Mouse (Mus musculus) liver, postnatal 0 days (tissue): ENCODE data around the gene Rangap1. TPM values are rescaled to one million over a fixed set of nuclear protein-coding genes. Genes with fewer than 3 reads are reported as not detected.

Source experiments
- ATAC-seq: fragments of 200-750 bp; cut with Nextera tagmentation; 2 replicates; pipeline ENCODE4 v1.8.0; 2017; ENCODE audit warnings: mild to moderate bottlenecking, moderate library complexity
- DNase-seq: peaks from one replicate; pipeline ENCODE4 v3.0.0-alpha.2; 2016
- H3K27ac ChIP-seq: fragments of 300-500 bp; sonication (generic); 2 replicates; pipeline ENCODE4 v1.5.1; 2014; ENCODE audit warnings: antibody characterized with exemption, moderate library complexity, mild to moderate bottlenecking, low read depth
- H3K27me3 ChIP-seq: fragments of 300-500 bp; sonication (generic); 2 replicates; pipeline ENCODE4 v1.6.1; 2014; ENCODE audit warnings: low read length, control low read depth, mixed read lengths; ENCODE audit not compliant: insufficient read depth
- H3K36me3 ChIP-seq: fragments of 300-500 bp; sonication (generic); replicated peaks from 2 replicates; pipeline ENCODE4 v1.6.1; 2014; ENCODE audit warnings: mild to moderate bottlenecking, control low read depth, low read length, moderate library complexity, mixed read lengths; ENCODE audit not compliant: insufficient read depth
- H3K4me1 ChIP-seq: fragments of 300-500 bp; sonication (generic); 2 replicates; pipeline ENCODE4 v1.6.1; 2014; ENCODE audit warnings: antibody characterized with exemption, mild to moderate bottlenecking, control low read depth; ENCODE audit not compliant: insufficient read depth
- H3K4me2 ChIP-seq: fragments of 300-500 bp; sonication (generic); 2 replicates; pipeline ENCODE4 v1.6.1; 2014; ENCODE audit warnings: low read depth, mild to moderate bottlenecking, low read length, moderate library complexity, mixed read lengths
- H3K4me3 ChIP-seq: fragments of 300-500 bp; sonication (generic); 2 replicates; pipeline ENCODE4 v1.5.1; 2014; ENCODE audit warnings: low read depth, low read length
- H3K9ac ChIP-seq: fragments of 300-500 bp; sonication (generic); replicated peaks from 2 replicates; pipeline ENCODE4 v1.6.1; 2014; ENCODE audit warnings: mild to moderate bottlenecking, moderate library complexity
- H3K9me3 ChIP-seq: fragments of 300-500 bp; sonication (generic); 2 replicates; pipeline ENCODE4 v1.6.1; 2016; ENCODE audit warnings: mild to moderate bottlenecking, control low read depth, low read length, mixed read lengths
- CTCF ChIP-seq: sonication (generic); IDR thresholded peaks from 2 replicates; pipeline ENCODE4 v1.5.1; 2016; ENCODE audit warnings: antibody characterized with exemption, low read depth
- EP300 ChIP-seq: IDR thresholded peaks from 2 replicates; pipeline ENCODE4 v1.6.1; 2016; ENCODE audit warnings: antibody characterized with exemption, low read depth, mild to moderate bottlenecking
- WGBS: fragments of 180-500 bp; shearing (Covaris S2); extraction: QIAGEN DNeasy Blood & Tissue Kit; methylation state at CpG from one replicate; pipeline ENCODE4 v1.1.7; 2014; ENCODE audit not compliant: insufficient replicate concordance; 5-methylcytosine and 5-hydroxymethylcytosine counted together
- polyA plus RNA-seq: library from polyadenylated mRNA; unstranded; fragments of >200 nt; fragmentation: Nextera tagmentation; extraction: Ambion mirVana; gene quantifications from 2 replicates; pipeline ENCODE4 v1.2.1, GENCODE M21; 2015

The Rangap1 gene
- polyA plus RNA-seq, 1 experiment from 2014 or later, result 38.0 TPM

GRCm38 (mm10) chr15:81670231-81670640, 75.1 kb downstream of the Rangap1 start:
- peak; percentile 51 for DNase-seq

GRCm38 (mm10) chr15:81666957-81667356, 78.4 kb downstream of the Rangap1 start:
- ATAC-seq, result no peak
- TF ChIP-seq EP300 (no peak), CTCF (peak; percentile 49)
- no peak for DNase-seq
- Histone ChIP-seq H3K27me3 (no peaks in the 10 kb centered on the region), H3K4me1 (peaks cover 12% of the 10 kb centered on the region), H3K9ac (no peak overlapping the region), H3K27ac (no peak overlapping the region), H3K4me3 (no peak overlapping the region), H3K9me3 (no peaks in the 10 kb centered on the region), H3K4me2 (no peak overlapping the region), H3K36me3 (peaks cover 23% of the 10 kb centered on the region)
- 82% methylated on average over 10 of the region's 10 CpGs for WGBS

More at GRCm38 (mm10) chr15:81670231-81670640, 75.1 kb downstream of the Rangap1 start:
- H3K4me3 ChIP-seq, result no peak overlapping the region
- peak; percentile 72 for TF ChIP-seq CTCF
- TF ChIP-seq EP300, result no peak
- peaks cover under 1% of the 10 kb centered on the region; the same call in 1 of the 2 replicates for H3K4me1 ChIP-seq
- H3K9me3 ChIP-seq, result no peaks in the 10 kb centered on the region
- no peak overlapping the region for H3K27ac ChIP-seq
- peak; percentile 49; the same call in 1 of the 2 replicates for ATAC-seq
- H3K9ac ChIP-seq, result no peak overlapping the region
- H3K36me3 ChIP-seq, result peaks cover 23% of the 10 kb centered on the region
- 74% methylated on average over 4 of the region's 4 CpGs for WGBS
- H3K4me2 ChIP-seq, result no peak overlapping the region
- H3K27me3 ChIP-seq, result no peaks in the 10 kb centered on the region

- H3K36me3 ChIP-seq, result peaks cover 18% of the 10 kb centered on the region
- peak within 1 kb of the TSS; percentile 75 for H3K9ac ChIP-seq
- peaks cover 12% of the 10 kb centered on the region for H3K4me1 ChIP-seq
- under 1% methylated on average over 55 of the region's 55 CpGs for WGBS
- TF ChIP-seq EP300, result peak; percentile 16; the same call in 1 of the 2 replicates
- TF ChIP-seq CTCF, result peak; percentile 41
- peak within 1 kb of the TSS; percentile 95 for H3K4me2 ChIP-seq
- ATAC-seq, result peak; percentile 99
- DNase-seq, result peak; percentile 93
- no peaks in the 10 kb centered on the region for H3K9me3 ChIP-seq
- no peaks in the 10 kb centered on the region for H3K27me3 ChIP-seq
- H3K27ac ChIP-seq, result peak within 1 kb of the TSS; percentile 49
- H3K4me3 ChIP-seq, result peak within 1 kb of the TSS; percentile 72
Measured at GRCm38 (mm10) chr15:81663697-81664561, 81.4 kb downstream of the Rangap1 start, which contains the start of gene L3mbtl2. L3mbtl2 (plus strand) TSS chr15:81663889.

- no peaks in the 10 kb centered on the region for H3K9me3 ChIP-seq
- peaks cover 12% of the 10 kb centered on the region for H3K4me1 ChIP-seq
- WGBS, result 65% methylated on average over 10 of the region's 10 CpGs
- ATAC-seq (0 out of 2 replicates have a peak, but pooled peaks have one; percentile 1), DNase-seq (no peak)
- peak overlapping the region; percentile 72 for H3K4me3 ChIP-seq
- peak overlapping the region; percentile 95 for H3K4me2 ChIP-seq
- H3K36me3 ChIP-seq, result peaks cover 11% of the 10 kb centered on the region
- H3K9ac ChIP-seq, result no peak overlapping the region
- TF ChIP-seq CTCF (no peak), EP300 (no peak)
- no peak overlapping the region for H3K27ac ChIP-seq
- no peaks in the 10 kb centered on the region for H3K27me3 ChIP-seq
Measured at GRCm38 (mm10) chr15:81663281-81663680, 82.0 kb downstream of the Rangap1 start.

GRCm38 (mm10) chr15:81661701-81662100, 83.6 kb downstream of the Rangap1 start:
- no peak for DNase-seq
- TF ChIP-seq CTCF (no peak), EP300 (no peak)
- Histone ChIP-seq H3K27ac (no peak overlapping the region), H3K9me3 (no peaks in the 10 kb centered on the region), H3K4me2 (no peak overlapping the region), H3K4me3 (no peak overlapping the region), H3K27me3 (no peaks in the 10 kb centered on the region), H3K9ac (no peak overlapping the region), H3K36me3 (no peaks in the 10 kb centered on the region), H3K4me1 (peaks cover 12% of the 10 kb centered on the region)
- ATAC-seq, result no peak
- WGBS, result 90% methylated on average over 2 of the region's 2 CpGs

Other genes starting within 250 kb of the Rangap1 start
- gene Ep300, start 160.2 kb downstream of the Rangap1 start, polyA plus RNA-seq, result 4.5 and 5.1 TPM in 2 replicates
- gene L3mbtl2, start 81.6 kb downstream of the Rangap1 start, polyA plus RNA-seq, result 7.3 and 8.2 TPM in 2 replicates
- 0.99 and 1.4 TPM in 2 replicates for gene Chadl, start 48.2 kb downstream of the Rangap1 start, polyA plus RNA-seq
- gene Zc3h7b, start 473 bp downstream of the Rangap1 start, polyA plus RNA-seq, result 3.3 and 4.2 TPM in 2 replicates
- 14.0 and 16.3 TPM in 2 replicates for gene Tef, start 56.9 kb upstream of the Rangap1 start, polyA plus RNA-seq
- gene Tob2, start 113.3 kb upstream of the Rangap1 start, polyA plus RNA-seq, result 10.9 and 12.3 TPM in 2 replicates
- gene Phf5a, start 126.4 kb upstream of the Rangap1 start, polyA plus RNA-seq, result 61.5 and 63.0 TPM in 2 replicates
- gene Aco2, start 126.8 kb upstream of the Rangap1 start, polyA plus RNA-seq, result 86.7 and 87.0 TPM in 2 replicates
- 57.0 and 57.3 TPM in 2 replicates for gene Polr3h, start 180.7 kb upstream of the Rangap1 start, polyA plus RNA-seq
- 0.52 and 0.59 TPM in 2 replicates for gene Csdc2, start 191.2 kb upstream of the Rangap1 start, polyA plus RNA-seq
- 9.8 and 10.1 TPM in 2 replicates for gene Pmm1, start 215.4 kb upstream of the Rangap1 start, polyA plus RNA-seq
- gene 1700029P11Rik, start 235.0 kb upstream of the Rangap1 start, polyA plus RNA-seq, result not detected in 2 replicates
- 25.7 and 27.8 TPM in 2 replicates for gene Xrcc6, start 242.3 kb upstream of the Rangap1 start, polyA plus RNA-seq